Mouse (Mus musculus) kidney, adult 2 months (tissue): ENCODE measurements around the gene Ly86. TPM values are rescaled to one million over a fixed set of nuclear protein-coding genes. Genes with fewer than 3 reads are reported as not detected.

ENCODE experiments used
- DNase-seq: peaks from one replicate; pipeline ENCODE4 v3.0.0; 2021
- H3K27ac ChIP-seq: fragments of 200-500 bp; 2 replicates; pipeline ENCODE4 v1.5.1; 2012; ENCODE audit warnings: low read depth, low read length, control low read depth, inconsistent platforms; ENCODE audit not compliant: insufficient read depth
- H3K27me3 ChIP-seq: fragments of 200-500 bp; replicated peaks from 2 replicates; pipeline ENCODE4 v1.6.1; 2012; ENCODE audit warnings: mild to moderate bottlenecking, moderate library complexity, low read length, inconsistent platforms; ENCODE audit not compliant: control insufficient read depth, insufficient read depth
- H3K36me3 ChIP-seq: fragments of 200-500 bp; 2 replicates; pipeline ENCODE4 v1.6.1; 2012; ENCODE audit warnings: mild to moderate bottlenecking, moderate library complexity, low read length, inconsistent platforms; ENCODE audit not compliant: control insufficient read depth, insufficient read depth
- H3K4me1 ChIP-seq: fragments of 200-500 bp; 2 replicates; pipeline ENCODE4 v1.6.1; 2011; ENCODE audit warnings: low read length; ENCODE audit not compliant: control insufficient read depth, insufficient read depth
- H3K4me3 ChIP-seq: fragments of 200-500 bp; 2 replicates; pipeline ENCODE4 v1.5.1; 2011; ENCODE audit warnings: mild to moderate bottlenecking, low read depth, low read length, control low read depth; ENCODE audit not compliant: insufficient read depth
- CTCF ChIP-seq: fragments of 200-500 bp; conservative IDR thresholded peaks from 2 replicates; pipeline ENCODE4 v1.5.1; 2011; ENCODE audit warnings: low read depth, mild to moderate bottlenecking, control low read depth, low read length, moderate library complexity, mixed read lengths; ENCODE audit not compliant: insufficient read depth, insufficient read length
- POLR2A ChIP-seq: fragments of 200-500 bp; IDR thresholded peaks from one replicate; pipeline ENCODE4 v1.6.1; 2011; ENCODE audit warnings: low read depth, low read length, control low read depth
- WGBS: fragments of 180-500 bp; shearing (Covaris S2); methylation state at CpG from one replicate; pipeline ENCODE4 v1.1.7; 2018; 5-methylcytosine and 5-hydroxymethylcytosine counted together
- polyA plus RNA-seq: library from polyadenylated mRNA; depleted of rRNA; stranded (reverse); fragments of >200 nt; gene quantifications from 2 replicates; pipeline ENCODE4 v1.2.3, GENCODE M21; 2012

Ly86 gene
- polyA plus RNA-seq, 1 experiment = 8.4 TPM

DNA sequence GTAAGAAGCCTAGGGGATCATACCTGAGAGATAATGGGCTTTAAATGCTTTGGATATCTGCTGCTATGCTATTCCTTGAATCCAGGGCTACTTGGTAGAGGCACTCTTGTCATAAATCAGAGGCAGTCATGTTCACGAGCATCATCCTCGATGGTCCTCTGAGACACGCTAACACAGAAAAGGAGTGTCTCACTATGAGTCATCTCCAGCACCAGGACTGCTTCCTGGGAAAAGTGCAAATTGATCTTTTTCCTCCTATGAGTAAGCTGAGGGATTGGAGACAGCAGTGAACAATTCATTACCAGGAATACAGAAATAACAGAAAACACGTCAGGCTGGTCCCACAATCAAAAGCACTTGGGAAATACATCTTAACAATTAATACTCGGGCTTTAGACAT lies 19.3 kb downstream of the Ly86 start:
- WGBS = 50% methylated on average over 5 of the region's 5 CpGs
- Histone ChIP-seq H3K4me1 (no peaks in the 10 kb centered on the region), H3K27me3 (no peaks in the 10 kb centered on the region), H3K27ac (no peak overlapping the region), H3K36me3 (no peaks in the 10 kb centered on the region), H3K4me3 (no peak overlapping the region)
- no peak for DNase-seq
- TF ChIP-seq POLR2A (no peak), CTCF (no peak)

DNA sequence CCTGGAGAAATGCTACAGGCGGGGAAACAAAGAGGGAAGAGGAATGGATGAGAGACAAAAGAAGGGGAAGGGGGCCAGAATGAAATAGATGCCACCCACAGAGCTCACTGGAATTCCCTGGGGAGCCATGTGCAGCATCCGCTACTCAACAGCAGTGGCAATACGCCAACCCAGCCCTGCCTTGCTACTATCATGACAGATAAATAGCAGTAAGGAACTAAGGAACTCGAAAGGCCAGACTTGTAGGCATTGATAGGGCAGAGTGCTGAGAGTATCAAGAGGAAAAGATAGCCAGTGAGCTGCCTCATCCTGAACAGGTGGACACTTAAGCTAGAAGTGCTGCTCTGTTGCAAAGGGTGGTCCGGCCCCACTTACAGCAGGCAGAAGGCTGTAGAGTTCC lies 31.4 kb downstream of the Ly86 start:
- no peaks in the 10 kb centered on the region for H3K36me3 ChIP-seq
- no peak overlapping the region for H3K27ac ChIP-seq
- no peak overlapping the region for H3K4me3 ChIP-seq
- H3K27me3 ChIP-seq = no peaks in the 10 kb centered on the region
- 80% methylated on average over 5 of the region's 5 CpGs for WGBS
- H3K4me1 ChIP-seq = no peaks in the 10 kb centered on the region
- no peak for TF ChIP-seq POLR2A
- TF ChIP-seq CTCF = no peak
- DNase-seq = no peak

DNA sequence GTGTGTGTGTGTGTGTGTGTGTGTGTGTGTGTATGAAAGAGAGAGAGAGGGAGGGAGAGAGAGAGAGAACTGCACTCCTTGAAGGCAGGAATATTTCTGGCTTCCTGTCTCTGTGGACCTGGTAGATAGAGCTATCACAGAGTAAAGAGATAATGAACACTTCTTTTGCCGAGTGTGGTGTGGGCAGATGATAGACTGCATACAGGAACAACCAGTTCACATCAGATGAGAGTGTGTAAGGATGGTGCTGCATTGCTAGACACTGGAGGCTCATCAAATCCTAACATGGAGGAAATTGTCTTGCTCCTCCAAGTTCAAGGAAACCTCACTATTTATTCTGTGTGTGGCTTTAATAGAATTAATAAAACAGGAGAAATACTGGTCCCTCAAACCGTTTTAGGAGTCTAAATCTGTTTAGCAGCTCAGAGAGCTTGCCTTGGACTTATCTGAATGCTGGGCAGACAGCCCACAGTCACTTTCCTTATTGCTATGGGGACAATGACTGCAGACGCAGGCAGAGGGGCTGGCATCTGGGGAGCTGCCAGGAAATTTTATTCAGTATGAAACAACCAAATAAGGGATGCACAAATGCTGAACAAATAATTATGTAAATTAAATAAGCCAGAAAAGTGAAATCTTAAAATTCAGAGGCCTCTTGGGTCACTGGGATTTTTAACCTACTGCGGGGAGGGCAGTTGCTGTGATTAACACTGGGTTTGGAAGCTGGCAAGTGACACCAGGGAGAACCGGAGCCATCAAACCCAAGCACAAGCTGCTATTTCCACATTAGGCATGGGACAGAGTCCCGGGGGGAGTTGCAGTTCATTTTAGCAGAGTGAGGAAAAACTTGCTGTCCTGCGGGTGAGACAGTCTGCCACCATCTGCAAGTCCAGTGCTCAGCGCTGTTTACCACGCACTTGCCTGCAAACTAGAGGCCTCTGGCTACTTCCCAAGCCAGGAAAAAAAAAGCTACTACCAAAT lies 43.5 kb downstream of the Ly86 start:
- Histone ChIP-seq H3K27me3 (no peaks in the 10 kb centered on the region), H3K4me3 (no peak overlapping the region), H3K36me3 (no peaks in the 10 kb centered on the region), H3K27ac (no peak overlapping the region), H3K4me1 (no peaks in the 10 kb centered on the region)
- TF ChIP-seq POLR2A (no peak), CTCF (no peak)
- no peak for DNase-seq
- WGBS = 53% methylated on average over 9 of the region's 9 CpGs

DNA sequence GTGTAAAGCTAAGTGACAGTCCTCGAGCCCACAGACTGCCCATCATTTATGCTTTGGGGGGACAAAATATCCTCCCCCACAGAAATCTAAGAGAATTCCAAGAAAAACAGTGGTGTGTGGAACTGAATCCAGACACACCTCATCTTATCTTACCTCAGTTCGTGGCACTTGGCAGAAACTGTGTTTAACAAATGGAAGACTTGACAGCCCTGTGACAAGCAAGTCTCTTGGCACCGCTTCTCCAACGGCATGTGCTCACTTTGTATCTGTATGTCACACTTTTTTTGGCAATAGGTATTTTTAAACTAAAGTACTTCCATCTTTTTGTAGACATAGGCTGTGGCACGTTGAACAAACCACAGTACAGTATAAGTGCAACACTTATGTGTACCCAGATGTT lies 44.3 kb downstream of the Ly86 start:
- H3K27ac ChIP-seq = no peak overlapping the region
- H3K4me3 ChIP-seq = no peak overlapping the region
- WGBS = 64% methylated on average over 5 of the region's 5 CpGs
- no peaks in the 10 kb centered on the region for H3K4me1 ChIP-seq
- no peak for DNase-seq
- no peaks in the 10 kb centered on the region for H3K36me3 ChIP-seq
- no peaks in the 10 kb centered on the region for H3K27me3 ChIP-seq
- no peak for TF ChIP-seq CTCF
- no peak for TF ChIP-seq POLR2A

DNA sequence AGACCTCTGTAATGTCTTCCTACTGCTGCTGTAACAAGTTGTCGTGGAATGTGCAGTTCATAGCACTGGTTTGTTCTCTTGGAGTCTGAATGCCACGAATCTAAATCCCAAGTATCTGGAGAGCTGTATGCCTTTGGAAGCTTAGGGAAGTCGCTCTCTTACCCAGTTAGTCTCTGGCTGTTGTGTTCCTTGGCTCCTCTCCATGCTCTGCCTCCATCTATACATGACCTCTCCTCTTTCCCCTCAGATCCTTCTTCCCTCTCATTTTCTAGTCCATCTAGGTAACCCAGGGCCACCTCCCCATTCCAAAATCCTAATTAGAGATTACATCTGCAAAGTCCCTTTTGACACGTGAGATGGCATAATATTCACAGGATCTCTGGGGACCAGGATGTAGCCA lies 53.8 kb downstream of the Ly86 start:
- Histone ChIP-seq H3K4me1 (no peaks in the 10 kb centered on the region), H3K27ac (no peak overlapping the region), H3K27me3 (no peaks in the 10 kb centered on the region), H3K36me3 (no peaks in the 10 kb centered on the region), H3K4me3 (no peak overlapping the region)
- no peak for TF ChIP-seq POLR2A
- no peak for TF ChIP-seq CTCF
- no peak for DNase-seq
- WGBS = 86% methylated on average over 4 of the region's 4 CpGs

DNA sequence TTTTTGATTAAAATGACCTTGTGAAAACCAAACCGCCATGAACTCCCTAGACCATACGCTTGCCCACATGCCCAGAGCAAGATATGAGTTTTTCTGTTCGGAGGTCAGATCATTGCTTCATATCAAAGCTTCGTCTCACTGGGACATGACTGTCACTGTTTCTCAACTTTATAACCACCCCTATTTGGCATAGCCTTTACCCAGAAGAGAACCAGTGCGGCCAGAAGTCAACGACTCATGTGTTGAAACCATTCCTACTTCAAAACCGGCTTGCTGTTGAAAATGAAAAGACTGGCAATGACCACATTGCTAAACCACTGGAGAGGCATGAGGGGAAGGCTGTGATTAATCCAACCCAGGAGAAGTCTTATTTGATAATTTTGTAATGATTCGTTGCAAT lies 54.3 kb downstream of the Ly86 start:
- H3K27me3 ChIP-seq = no peaks in the 10 kb centered on the region
- WGBS = 92% methylated on average over 8 of the region's 8 CpGs
- no peaks in the 10 kb centered on the region for H3K4me1 ChIP-seq
- no peaks in the 10 kb centered on the region for H3K36me3 ChIP-seq
- H3K27ac ChIP-seq = no peak overlapping the region
- TF ChIP-seq POLR2A = no peak
- no peak for TF ChIP-seq CTCF
- no peak overlapping the region for H3K4me3 ChIP-seq
- no peak for DNase-seq

DNA sequence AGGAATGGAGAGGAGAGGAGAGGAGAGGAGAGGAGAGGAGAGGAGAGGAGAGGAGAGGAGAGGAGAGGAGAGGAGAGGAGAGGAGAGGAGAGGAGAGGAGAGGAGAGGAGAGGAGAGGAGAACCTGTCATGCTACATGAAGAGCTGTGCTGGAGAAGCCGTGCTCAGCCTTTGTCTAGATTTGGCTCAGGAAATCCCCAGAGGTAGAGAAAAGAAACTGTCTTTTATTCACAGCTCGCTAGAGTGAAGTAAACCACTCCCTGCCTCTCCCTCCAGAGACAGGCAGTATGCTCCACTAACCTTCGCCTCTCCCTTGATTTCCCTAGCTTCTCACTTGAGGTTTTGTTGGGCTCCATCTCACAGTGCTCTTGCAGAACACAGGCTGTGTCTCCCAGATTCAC lies 57.4 kb downstream of the Ly86 start:
- Histone ChIP-seq H3K4me1 (no peaks in the 10 kb centered on the region), H3K4me3 (no peak overlapping the region), H3K27ac (no peak overlapping the region), H3K27me3 (no peaks in the 10 kb centered on the region), H3K36me3 (no peaks in the 10 kb centered on the region)
- no peak for DNase-seq
- no peak for TF ChIP-seq CTCF
- TF ChIP-seq POLR2A = no peak
- WGBS = 50% methylated on average over 3 of the region's 3 CpGs
